Mouse (Mus musculus): ENCODE results near the gene Sh2d6.

- 0 out of 2 replicates have a peak, but pooled peaks have one; percentile 11 for TF ChIP-seq CTCF (IDR thresholded peaks at IDR 0.05; ENCODE audit: low read depth)
- TF ChIP-seq EP300 (IDR thresholded peaks at IDR 0.05; ENCODE audit: low read depth), result no peak
These were observed 10.7 kb downstream of the Sh2d6 start for GRCm38 (mm10) chr6:72510686-72511421.

Data from liver, postnatal 0 days (tissue).